Mouse (Mus musculus): ENCODE results near the gene Rere. TPM values are rescaled to one million over a fixed set of nuclear protein-coding genes. Genes with fewer than 3 reads are reported as not detected.

Rere gene
- total and polyA plus RNA-seq, 2 experiments from 2014 or later, result 25.9 to 32.9 TPM

DNA sequence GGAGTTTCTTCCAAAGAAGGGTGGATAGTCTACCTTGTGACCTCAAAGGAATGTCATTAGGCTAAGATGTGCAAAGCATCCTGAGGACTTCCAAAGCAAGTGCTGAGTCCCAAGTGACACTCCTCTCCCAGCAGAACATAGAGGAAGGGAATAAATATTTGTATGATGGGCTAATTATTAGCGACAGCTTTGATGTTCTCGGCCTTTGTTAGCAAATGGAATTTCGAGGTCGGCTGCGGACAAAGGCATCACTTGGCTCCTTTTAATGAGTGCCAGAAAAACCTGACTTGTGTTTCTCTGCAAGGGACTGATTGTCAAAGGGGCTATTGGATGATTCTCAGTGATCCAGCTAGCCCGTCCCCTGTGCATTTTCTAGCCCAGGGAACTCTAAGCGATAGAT is 21.3 kb upstream of the Rere start:
- 40% methylated on average over 7 of the region's 7 CpGs for WGBS
- ATAC-seq, result no peak
- Histone ChIP-seq H3K4me2 (ENCODE audit: low read depth, low read length) (no peak overlapping the region), H3K27ac (no peak overlapping the region), H3K9ac (replicated peaks; ENCODE audit: low read length) (no peak overlapping the region), H3K4me3 (ENCODE audit: low read length) (no peak overlapping the region), H3K36me3 (ENCODE audit: insufficient read depth, low read length) (no peaks in the 10 kb centered on the region), H3K27me3 (ENCODE audit: insufficient read depth, low read length) (no peaks in the 10 kb centered on the region), H3K9me3 (ENCODE audit: low read length) (no peaks in the 10 kb centered on the region), H3K4me1 (ENCODE audit: insufficient read depth, low read length) (peaks cover 6% of the 10 kb centered on the region; the same call in 1 of the 2 replicates)
- DNase-seq (ENCODE audit: low spot score), result no peak
- no peak for TF ChIP-seq CTCF (IDR thresholded peaks at IDR 0.05; ENCODE audit: low read depth)

DNA sequence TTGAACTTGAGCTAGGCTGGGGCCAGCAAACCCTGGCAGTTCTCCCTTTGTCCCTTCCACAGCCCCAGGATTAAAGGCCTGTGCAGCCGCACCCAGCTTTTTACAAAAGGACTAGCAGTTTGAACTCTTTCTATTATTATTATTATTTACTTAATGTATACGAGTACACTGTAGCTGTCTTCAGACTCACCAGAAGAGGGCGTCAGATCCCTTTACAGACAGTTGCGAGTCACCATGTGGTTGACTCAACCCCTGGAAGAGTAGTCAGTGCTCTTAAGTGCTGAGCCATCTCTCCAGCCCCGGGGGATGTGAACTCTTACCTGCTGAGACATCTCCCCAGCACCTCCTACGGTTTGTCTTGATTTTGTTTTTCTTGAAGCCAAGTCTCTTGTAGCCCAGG is 20.7 kb upstream of the Rere start:
- peaks cover 6% of the 10 kb centered on the region; the same call in 1 of the 2 replicates for H3K4me1 ChIP-seq (ENCODE audit: insufficient read depth, low read length)
- H3K27me3 ChIP-seq (ENCODE audit: insufficient read depth, low read length), result no peaks in the 10 kb centered on the region
- no peaks in the 10 kb centered on the region for H3K9me3 ChIP-seq (ENCODE audit: low read length)
- ATAC-seq (no peak), DNase-seq (ENCODE audit: low spot score) (peak; percentile 60)
- H3K36me3 ChIP-seq (ENCODE audit: insufficient read depth, low read length), result no peaks in the 10 kb centered on the region
- H3K9ac ChIP-seq (replicated peaks; ENCODE audit: low read length), result no peak overlapping the region
- H3K4me2 ChIP-seq (ENCODE audit: low read depth, low read length), result no peak overlapping the region
- no peak overlapping the region for H3K4me3 ChIP-seq (ENCODE audit: low read length)
- peak; percentile 62 for TF ChIP-seq CTCF (IDR thresholded peaks at IDR 0.05; ENCODE audit: low read depth)
- WGBS, result 35% methylated on average over 6 of the region's 6 CpGs
- no peak overlapping the region for H3K27ac ChIP-seq

DNA sequence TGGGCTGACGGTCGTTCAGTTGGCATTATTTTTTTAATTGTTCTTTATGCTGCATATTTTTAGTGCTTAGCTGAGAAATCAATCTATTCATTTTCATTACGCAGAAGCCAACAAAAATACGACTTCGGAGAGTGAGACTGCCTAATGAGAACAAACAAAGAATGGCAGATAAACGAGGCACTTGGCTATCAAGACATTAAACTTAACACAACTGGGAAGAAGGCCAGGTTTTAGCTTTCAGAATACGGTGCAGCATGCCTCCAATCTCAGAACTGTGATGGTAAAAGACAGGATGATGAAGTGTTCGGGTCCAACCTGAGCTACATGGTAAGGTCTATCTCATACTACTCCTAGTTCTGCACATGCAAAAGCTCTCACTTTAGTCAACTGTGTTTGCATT is 19.1 kb upstream of the Rere start:
- H3K27ac ChIP-seq, result no peak overlapping the region
- no peak overlapping the region for H3K4me3 ChIP-seq (ENCODE audit: low read length)
- no peaks in the 10 kb centered on the region for H3K9me3 ChIP-seq (ENCODE audit: low read length)
- no peak for TF ChIP-seq CTCF (IDR thresholded peaks at IDR 0.05; ENCODE audit: low read depth)
- ATAC-seq, result no peak
- no peak overlapping the region for H3K4me2 ChIP-seq (ENCODE audit: low read depth, low read length)
- no peak overlapping the region for H3K9ac ChIP-seq (replicated peaks; ENCODE audit: low read length)
- DNase-seq (ENCODE audit: low spot score), result no peak
- H3K4me1 ChIP-seq (ENCODE audit: insufficient read depth, low read length), result peaks cover 6% of the 10 kb centered on the region; the same call in 1 of the 2 replicates
- no peaks in the 10 kb centered on the region for H3K27me3 ChIP-seq (ENCODE audit: insufficient read depth, low read length)
- 58% methylated on average over 8 of the region's 8 CpGs for WGBS
- H3K36me3 ChIP-seq (ENCODE audit: insufficient read depth, low read length), result no peaks in the 10 kb centered on the region

GRCm38 (mm10) chr4:150264903-150265302 is 16.5 kb upstream of the Rere start:
- TF ChIP-seq CTCF (IDR thresholded peaks at IDR 0.05; ENCODE audit: low read depth), result peak; percentile 56
- Histone ChIP-seq H3K4me2 (ENCODE audit: low read depth, low read length) (no peak overlapping the region), H3K4me1 (ENCODE audit: insufficient read depth, low read length) (no peaks in the 10 kb centered on the region), H3K27ac (no peak overlapping the region), H3K36me3 (ENCODE audit: insufficient read depth, low read length) (no peaks in the 10 kb centered on the region), H3K9ac (replicated peaks; ENCODE audit: low read length) (no peak overlapping the region), H3K9me3 (ENCODE audit: low read length) (no peaks in the 10 kb centered on the region), H3K4me3 (ENCODE audit: low read length) (no peak overlapping the region), H3K27me3 (ENCODE audit: insufficient read depth, low read length) (no peaks in the 10 kb centered on the region)
- DNase-seq (ENCODE audit: low spot score) (peak; percentile 64), ATAC-seq (no peak)
- WGBS, result 53% methylated on average over 7 of the region's 7 CpGs

DNA sequence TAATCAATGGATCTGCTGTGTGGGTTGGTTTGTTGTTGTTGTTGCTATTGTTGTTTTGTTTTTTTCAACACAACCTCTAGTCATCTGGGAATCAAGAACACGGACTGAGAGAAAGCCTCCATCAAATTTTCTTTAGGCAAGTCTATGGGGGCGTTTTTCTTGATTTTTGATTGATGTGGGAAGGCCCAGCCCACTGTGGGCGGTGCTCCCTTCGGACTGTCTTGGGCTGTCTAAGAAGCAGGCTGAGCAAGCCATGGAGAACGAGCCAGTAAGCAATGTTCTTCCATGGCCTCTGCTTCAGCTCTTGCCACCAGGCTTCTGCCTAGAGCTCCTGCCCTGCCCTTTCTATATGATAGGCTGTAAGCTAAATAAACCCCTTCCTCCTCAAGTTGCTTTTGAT is 16.0 kb upstream of the Rere start:
- Histone ChIP-seq H3K27ac (no peak overlapping the region), H3K27me3 (ENCODE audit: insufficient read depth, low read length) (no peaks in the 10 kb centered on the region), H3K4me3 (ENCODE audit: low read length) (no peak overlapping the region), H3K4me2 (ENCODE audit: low read depth, low read length) (no peak overlapping the region), H3K9ac (replicated peaks; ENCODE audit: low read length) (no peak overlapping the region), H3K9me3 (ENCODE audit: low read length) (no peaks in the 10 kb centered on the region), H3K36me3 (ENCODE audit: insufficient read depth, low read length) (no peaks in the 10 kb centered on the region), H3K4me1 (ENCODE audit: insufficient read depth, low read length) (no peaks in the 10 kb centered on the region)
- TF ChIP-seq CTCF (IDR thresholded peaks at IDR 0.05; ENCODE audit: low read depth), result no peak
- no peak for DNase-seq (ENCODE audit: low spot score)
- 70% methylated on average over 5 of the region's 5 CpGs for WGBS
- no peak for ATAC-seq

DNA sequence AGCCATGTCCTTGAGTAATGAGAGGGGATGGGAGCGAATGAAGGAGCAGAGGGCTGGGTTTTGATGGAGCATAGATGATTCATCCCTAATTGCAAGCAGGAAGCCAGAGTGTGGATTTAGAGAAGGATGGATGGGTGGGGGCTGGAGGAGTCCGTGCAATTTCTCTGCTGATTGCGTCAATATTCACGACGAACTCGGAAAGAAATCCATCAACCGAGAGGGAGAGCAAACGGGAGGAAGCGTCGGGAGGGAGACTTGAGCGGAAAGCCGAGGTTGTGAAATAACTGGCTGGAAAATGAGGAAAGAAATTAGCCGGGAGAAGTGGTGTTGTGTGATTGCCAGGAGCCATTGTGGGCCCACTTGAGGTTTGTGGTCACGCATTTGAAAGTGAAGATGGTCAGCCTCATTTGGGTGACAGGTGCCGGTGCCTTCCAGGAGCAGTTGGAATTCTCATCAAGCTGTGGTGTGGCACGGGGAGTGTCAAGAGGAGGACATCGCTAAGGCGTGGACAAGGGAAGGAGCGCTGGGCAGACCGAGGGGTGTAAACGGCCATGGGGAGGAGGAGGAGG is 14.7 kb upstream of the Rere start:
- no peak for ATAC-seq
- 58% methylated on average over 21 of the region's 21 CpGs for WGBS
- no peak for TF ChIP-seq CTCF (IDR thresholded peaks at IDR 0.05; ENCODE audit: low read depth)
- no peak overlapping the region for H3K4me3 ChIP-seq (ENCODE audit: low read length)
- peak; percentile 32 for DNase-seq (ENCODE audit: low spot score)
- H3K4me1 ChIP-seq (ENCODE audit: insufficient read depth, low read length), result no peaks in the 10 kb centered on the region
- no peak overlapping the region for H3K4me2 ChIP-seq (ENCODE audit: low read depth, low read length)
- no peaks in the 10 kb centered on the region for H3K27me3 ChIP-seq (ENCODE audit: insufficient read depth, low read length)
- peak overlapping the region; percentile 45 for H3K27ac ChIP-seq
- no peak overlapping the region for H3K9ac ChIP-seq (replicated peaks; ENCODE audit: low read length)
- H3K36me3 ChIP-seq (ENCODE audit: insufficient read depth, low read length), result no peaks in the 10 kb centered on the region
- no peaks in the 10 kb centered on the region for H3K9me3 ChIP-seq (ENCODE audit: low read length)
